Mouse (Mus musculus): Measurements from ENCODE around the gene Gap43. TPM values are rescaled to one million over a fixed set of nuclear protein-coding genes. Genes with fewer than 3 reads are reported as not detected.

The Gap43 gene
- polyA plus RNA-seq, 1 experiment from 2014 or later = 26.7 TPM

DNA sequence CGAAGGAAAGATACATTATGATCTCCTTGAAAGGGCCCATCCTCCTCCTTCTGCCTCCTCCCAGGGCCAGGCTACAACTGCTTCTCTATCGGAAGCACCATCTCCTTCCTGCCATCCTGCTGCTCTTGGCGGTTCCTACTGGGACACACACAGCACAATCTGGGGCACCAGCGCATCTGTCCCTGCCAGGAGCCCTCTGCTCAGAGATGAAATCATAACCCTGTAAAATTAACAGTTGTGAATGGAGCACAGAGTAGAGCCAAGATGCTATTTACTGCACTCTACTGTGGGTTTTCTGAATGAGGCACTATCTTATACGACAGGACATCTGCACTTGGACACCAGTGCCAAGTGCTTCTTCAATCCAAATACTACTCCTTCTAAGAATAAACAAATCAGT is 46.0 kb downstream of the Gap43 start:
- Histone ChIP-seq H3K4me3 (no peak overlapping the region), H3K27ac (replicated peaks) (no peak overlapping the region), H3K4me1 (no peaks in the 10 kb centered on the region), H3K9ac (no peak overlapping the region), H3K27me3 (replicated peaks) (no peaks in the 10 kb centered on the region), H3K36me3 (no peaks in the 10 kb centered on the region), H3K9me3 (no peaks in the 10 kb centered on the region), H3K4me2 (no peak overlapping the region)
- 76% methylated on average over 5 of the region's 5 CpGs for WGBS
- ATAC-seq (ENCODE audit: extremely low read depth, insufficient number of reproducible peaks, low FRiP score, low TSS enrichment) = no peak

- 69% methylated on average over 2 of the region's 2 CpGs for WGBS
- no peaks in the 10 kb centered on the region for H3K27me3 ChIP-seq (replicated peaks)
- no peak overlapping the region for H3K4me3 ChIP-seq
- no peak overlapping the region for H3K27ac ChIP-seq (replicated peaks)
- H3K9ac ChIP-seq = no peak overlapping the region
- no peaks in the 10 kb centered on the region for H3K9me3 ChIP-seq
- no peaks in the 10 kb centered on the region for H3K36me3 ChIP-seq
- no peaks in the 10 kb centered on the region for H3K4me1 ChIP-seq
- no peak for ATAC-seq (ENCODE audit: extremely low read depth, insufficient number of reproducible peaks, low FRiP score, low TSS enrichment)
- H3K4me2 ChIP-seq = no peak overlapping the region
Observed at GRCm38 (mm10) chr16:42294056-42294455, 46.4 kb downstream of the Gap43 start.

DNA sequence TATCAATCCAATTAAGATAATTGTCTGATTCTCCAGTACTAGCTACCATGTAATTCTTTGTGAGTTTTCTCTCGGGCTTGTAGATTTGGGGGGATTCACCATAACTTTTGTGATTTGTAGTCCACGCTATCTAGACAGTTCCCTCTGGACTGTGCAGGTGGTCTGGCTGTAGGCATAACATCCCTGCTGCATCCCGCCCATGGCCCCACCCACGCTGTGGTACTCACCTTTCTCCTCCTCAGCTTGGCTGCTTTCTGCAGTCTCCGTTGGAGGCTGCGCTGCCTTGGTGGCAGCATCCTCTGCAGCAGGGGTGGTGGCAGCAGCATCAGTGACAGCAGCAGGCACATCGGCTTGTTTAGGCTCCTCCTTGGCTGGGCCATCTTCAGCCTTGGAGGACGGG is 48.9 kb downstream of the Gap43 start:
- Histone ChIP-seq H3K9ac (no peak overlapping the region), H3K9me3 (no peaks in the 10 kb centered on the region), H3K4me2 (no peak overlapping the region), H3K4me1 (no peaks in the 10 kb centered on the region), H3K36me3 (no peaks in the 10 kb centered on the region), H3K27me3 (replicated peaks) (no peaks in the 10 kb centered on the region), H3K27ac (replicated peaks) (no peak overlapping the region), H3K4me3 (no peak overlapping the region)
- 68% methylated on average over 8 of the region's 8 CpGs for WGBS
- no peak for ATAC-seq (ENCODE audit: extremely low read depth, insufficient number of reproducible peaks, low FRiP score, low TSS enrichment)

- no peaks in the 10 kb centered on the region for H3K27me3 ChIP-seq (replicated peaks)
- H3K27ac ChIP-seq (replicated peaks) = no peak overlapping the region
- no peak overlapping the region for H3K4me3 ChIP-seq
- no peak for ATAC-seq (ENCODE audit: extremely low read depth, insufficient number of reproducible peaks, low FRiP score, low TSS enrichment)
- 0 out of 2 replicates have a peak, but pooled peaks cover 3% of the 10 kb centered on the region for H3K4me1 ChIP-seq
- no peak overlapping the region for H3K9ac ChIP-seq
- no peaks in the 10 kb centered on the region for H3K9me3 ChIP-seq
- H3K36me3 ChIP-seq = no peaks in the 10 kb centered on the region
- no peak overlapping the region for H3K4me2 ChIP-seq
- 68% methylated on average over 3 of the region's 3 CpGs for WGBS
Observed at GRCm38 (mm10) chr16:42284005-42284404, 56.4 kb downstream of the Gap43 start.

- Histone ChIP-seq H3K27ac (replicated peaks) (no peak overlapping the region), H3K9ac (no peak overlapping the region), H3K4me2 (no peak overlapping the region), H3K27me3 (replicated peaks) (no peaks in the 10 kb centered on the region), H3K9me3 (no peaks in the 10 kb centered on the region), H3K4me1 (peaks cover 13% of the 10 kb centered on the region), H3K4me3 (no peak overlapping the region), H3K36me3 (no peaks in the 10 kb centered on the region)
- no peak for ATAC-seq (ENCODE audit: extremely low read depth, insufficient number of reproducible peaks, low FRiP score, low TSS enrichment)
- WGBS = 42% methylated on average over 2 of the region's 2 CpGs
Observed at GRCm38 (mm10) chr16:42277713-42278112, 62.7 kb downstream of the Gap43 start.

GRCm38 (mm10) chr16:42277268-42277667 is 63.2 kb downstream of the Gap43 start:
- ATAC-seq (ENCODE audit: extremely low read depth, insufficient number of reproducible peaks, low FRiP score, low TSS enrichment) = no peak
- no peaks in the 10 kb centered on the region for H3K9me3 ChIP-seq
- H3K27ac ChIP-seq (replicated peaks) = no peak overlapping the region
- no peak overlapping the region for H3K4me2 ChIP-seq
- H3K27me3 ChIP-seq (replicated peaks) = no peaks in the 10 kb centered on the region
- 74% methylated on average over 8 of the region's 8 CpGs for WGBS
- peaks cover 13% of the 10 kb centered on the region for H3K4me1 ChIP-seq
- no peaks in the 10 kb centered on the region for H3K36me3 ChIP-seq
- no peak overlapping the region for H3K9ac ChIP-seq
- no peak overlapping the region for H3K4me3 ChIP-seq

GRCm38 (mm10) chr16:42276216-42277141 is 64.0 kb downstream of the Gap43 start:
- ATAC-seq (ENCODE audit: extremely low read depth, insufficient number of reproducible peaks, low FRiP score, low TSS enrichment) = no peak
- no peaks in the 10 kb centered on the region for H3K36me3 ChIP-seq
- no peak overlapping the region for H3K4me2 ChIP-seq
- H3K9me3 ChIP-seq = no peaks in the 10 kb centered on the region
- no peak overlapping the region for H3K4me3 ChIP-seq
- 39% methylated on average over 15 of the region's 15 CpGs for WGBS
- H3K27me3 ChIP-seq (replicated peaks) = no peaks in the 10 kb centered on the region
- H3K4me1 ChIP-seq = peaks cover 13% of the 10 kb centered on the region
- H3K27ac ChIP-seq (replicated peaks) = no peak overlapping the region
- no peak overlapping the region for H3K9ac ChIP-seq

- ATAC-seq (ENCODE audit: extremely low read depth, insufficient number of reproducible peaks, low FRiP score, low TSS enrichment) = no peak
- H3K36me3 ChIP-seq = no peaks in the 10 kb centered on the region
- H3K27me3 ChIP-seq (replicated peaks) = no peaks in the 10 kb centered on the region
- H3K9ac ChIP-seq = no peak overlapping the region
- H3K9me3 ChIP-seq = no peaks in the 10 kb centered on the region
- 52% methylated on average over 14 of the region's 14 CpGs for WGBS
- no peak overlapping the region for H3K4me2 ChIP-seq
- H3K27ac ChIP-seq (replicated peaks) = no peak overlapping the region
- no peak overlapping the region for H3K4me3 ChIP-seq
- H3K4me1 ChIP-seq = peaks cover 13% of the 10 kb centered on the region
Observed at GRCm38 (mm10) chr16:42275518-42276215, 64.8 kb downstream of the Gap43 start.

DNA sequence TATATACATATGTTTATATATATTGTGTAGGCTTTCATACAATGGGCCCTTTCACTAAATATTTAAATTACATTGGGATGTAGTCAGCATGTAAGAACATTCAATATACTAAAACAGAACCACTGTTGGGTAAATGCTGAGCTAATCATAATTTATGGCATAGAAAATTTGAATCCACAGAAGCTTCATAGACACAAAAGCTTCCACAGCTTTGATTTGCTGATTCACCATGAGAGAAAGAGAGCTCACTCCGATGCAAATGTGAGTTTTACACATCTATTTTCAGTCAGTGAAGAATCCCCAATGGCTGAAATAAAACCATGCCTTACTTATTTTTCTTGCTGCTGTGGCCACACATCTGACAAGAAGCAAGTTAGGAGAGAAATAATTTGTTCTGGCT is 69.2 kb downstream of the Gap43 start:
- 80% methylated on average over 1 of the region's 1 CpGs for WGBS
- Histone ChIP-seq H3K27me3 (replicated peaks) (no peaks in the 10 kb centered on the region), H3K27ac (replicated peaks) (no peak overlapping the region), H3K4me1 (peaks cover 5% of the 10 kb centered on the region), H3K9ac (no peak overlapping the region), H3K4me3 (no peak overlapping the region), H3K4me2 (no peak overlapping the region), H3K9me3 (no peaks in the 10 kb centered on the region), H3K36me3 (no peaks in the 10 kb centered on the region)
- no peak for ATAC-seq (ENCODE audit: extremely low read depth, insufficient number of reproducible peaks, low FRiP score, low TSS enrichment)

DNA sequence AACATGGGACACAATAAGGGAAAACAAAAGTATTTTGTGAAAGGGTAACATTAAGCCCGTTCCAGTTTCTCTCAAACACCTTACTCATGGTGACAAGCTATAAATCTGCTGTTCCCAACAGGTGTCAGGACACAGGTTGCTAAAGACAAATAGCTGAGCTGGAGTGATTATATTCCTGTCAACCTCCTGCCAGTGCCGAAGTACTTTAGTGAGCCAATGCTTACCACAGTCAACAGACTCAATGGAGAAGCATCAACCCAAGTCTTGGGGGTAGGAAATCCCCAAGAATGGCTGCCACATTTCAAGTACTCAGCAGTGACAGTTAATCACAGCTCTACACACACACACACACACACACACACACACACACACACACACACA is 70.9 kb downstream of the Gap43 start:
- Histone ChIP-seq H3K36me3 (no peaks in the 10 kb centered on the region), H3K27ac (replicated peaks) (no peak overlapping the region), H3K4me1 (no peaks in the 10 kb centered on the region; the same call in 1 of the 2 replicates), H3K9ac (no peak overlapping the region), H3K27me3 (replicated peaks) (no peaks in the 10 kb centered on the region), H3K4me3 (no peak overlapping the region), H3K9me3 (no peaks in the 10 kb centered on the region), H3K4me2 (no peak overlapping the region)
- ATAC-seq (ENCODE audit: extremely low read depth, insufficient number of reproducible peaks, low FRiP score, low TSS enrichment) = no peak
- WGBS = 68% methylated on average over 2 of the region's 2 CpGs

DNA sequence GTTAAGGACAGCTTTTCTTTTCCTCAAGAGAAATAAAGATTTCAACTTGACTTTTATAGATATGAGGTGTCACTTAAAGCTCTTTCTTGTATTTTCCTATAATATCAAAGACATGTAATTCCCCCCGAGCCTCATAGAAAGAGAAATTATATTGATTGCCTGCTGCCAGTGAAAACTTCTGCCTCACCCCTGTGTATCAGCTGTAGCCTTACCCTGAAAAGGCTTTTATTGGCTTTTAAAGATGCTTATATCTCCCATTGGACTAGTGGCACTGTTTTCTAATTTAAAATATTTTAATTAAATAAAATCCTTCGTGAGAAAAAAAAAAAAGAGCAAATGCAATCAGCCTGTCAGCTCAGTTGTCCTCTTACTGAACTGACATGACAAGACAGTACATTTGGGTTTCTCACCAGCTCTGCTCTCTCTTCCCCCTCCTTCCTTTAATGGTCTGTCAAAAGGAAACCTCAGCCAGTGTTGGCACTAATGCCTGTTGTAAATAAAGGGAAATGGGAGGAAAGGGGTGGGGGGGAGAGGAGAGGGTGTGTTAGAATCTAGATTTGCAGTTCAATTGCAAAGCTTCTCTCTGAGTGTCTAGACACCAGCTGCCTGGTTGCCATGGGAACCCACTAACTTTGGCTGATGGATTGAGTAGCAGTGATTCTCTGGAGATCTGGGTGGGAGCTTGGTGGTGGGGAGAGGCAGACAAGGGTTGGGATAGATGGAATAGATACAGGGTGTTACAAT is 71.4 kb downstream of the Gap43 start:
- Histone ChIP-seq H3K4me1 (no peaks in the 10 kb centered on the region; the same call in 1 of the 2 replicates), H3K36me3 (no peaks in the 10 kb centered on the region), H3K9ac (no peak overlapping the region), H3K27me3 (replicated peaks) (no peaks in the 10 kb centered on the region), H3K9me3 (no peaks in the 10 kb centered on the region), H3K4me2 (no peak overlapping the region), H3K27ac (replicated peaks) (no peak overlapping the region), H3K4me3 (no peak overlapping the region)
- WGBS = 37% methylated on average over 2 of the region's 2 CpGs
- ATAC-seq (ENCODE audit: extremely low read depth, insufficient number of reproducible peaks, low FRiP score, low TSS enrichment) = no peak

All from heart, embryonic 13.5 days (tissue).